Mouse (Mus musculus) hematopoietic stem cell, adult 5-6 weeks (primary cell): Measurements from ENCODE around the gene Rnd1. TPM values are rescaled to one million over a fixed set of nuclear protein-coding genes. Genes with fewer than 3 reads are reported as not detected.

Experiments
- ATAC-seq, 2 experiments: fragments of 125-278 bp in 1 of 2; replicated peaks in 1 of 2; 2 replicates each; pipeline ENCODE4 v1.8.0; 2016 to 2017; ENCODE audit warnings: inconsistent platforms in 2 of 2, mild to moderate bottlenecking in 2 of 2, moderate number of reproducible peaks in 2 of 2, low read depth in 1 of 2, moderate TSS enrichment in 1 of 2; ENCODE audit not compliant: low FRiP score in 2 of 2, poor library complexity in 2 of 2, severe bottlenecking in 2 of 2, insufficient read depth in 1 of 2, low TSS enrichment in 1 of 2
- total RNA-seq: library from RNA; stranded (forward); fragments of 172-1452, 232-1000 nt; gene quantifications from 2 replicates; pipeline ENCODE4 v1.2.3, GENCODE M21; 2017

The Rnd1 gene
- total RNA-seq, 1 experiment from 2014 or later = 0.79 TPM

DNA sequence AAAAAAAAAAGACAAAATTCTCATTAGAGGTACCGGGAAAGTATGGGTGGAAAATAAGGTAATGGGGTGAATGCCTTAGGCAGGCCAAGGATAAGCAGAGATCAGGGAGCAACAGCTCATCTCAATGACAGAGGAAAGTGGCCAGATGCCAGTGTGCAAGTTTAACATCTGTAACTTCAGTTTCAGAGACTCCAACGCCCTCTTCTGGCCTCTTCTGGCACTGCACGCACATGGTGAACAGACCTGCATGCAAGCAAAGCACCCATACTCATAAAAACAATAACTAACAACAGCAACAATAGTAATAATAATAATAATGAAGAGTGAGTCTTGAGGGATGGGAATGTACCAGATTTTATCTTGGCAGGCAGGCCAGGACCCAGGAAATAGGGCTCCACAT is 8.7 kb upstream of the Rnd1 start:
- ATAC-seq = no peak

DNA sequence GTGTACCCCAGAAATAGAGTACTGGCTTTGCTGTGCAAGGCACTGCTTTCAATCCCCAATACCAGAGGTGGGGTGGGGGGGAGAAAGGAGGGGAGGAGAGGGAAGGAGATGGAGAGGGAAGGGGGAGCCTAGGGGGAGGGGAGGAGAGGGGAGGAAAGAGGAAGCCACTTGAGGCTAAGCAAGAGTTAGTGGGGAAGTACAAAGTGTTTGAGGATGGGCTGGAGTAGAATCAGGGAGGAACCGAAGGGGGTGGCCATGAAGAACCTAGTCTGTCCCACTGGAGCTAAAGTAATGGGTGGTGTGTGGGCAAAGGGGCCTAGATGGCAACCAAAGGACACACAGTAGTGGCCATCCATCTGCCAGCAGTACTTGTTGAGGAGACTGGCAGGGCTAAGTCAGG is 6.5 kb upstream of the Rnd1 start:
- no peak; a peak in 1 of 4 replicates for ATAC-seq

DNA sequence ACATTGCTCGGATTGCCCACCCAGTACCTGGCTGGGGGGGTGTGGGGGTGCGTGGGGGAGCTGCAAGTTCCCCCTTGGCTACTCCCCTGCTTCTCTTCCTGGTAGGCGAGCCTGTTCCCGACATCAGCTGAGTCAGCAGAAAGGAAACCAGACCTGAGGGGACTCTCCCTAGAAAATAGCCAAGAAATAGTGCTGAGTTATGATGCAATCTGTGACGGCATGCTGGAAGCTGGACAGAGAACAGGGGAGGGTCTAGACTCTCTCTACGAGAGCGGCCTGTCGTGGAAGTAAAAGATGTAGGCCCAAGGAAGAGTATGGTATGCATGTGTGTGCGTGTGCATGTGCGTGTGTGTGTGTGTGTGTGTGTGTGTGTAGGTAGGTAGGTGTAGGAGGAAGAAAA is 5.9 kb upstream of the Rnd1 start:
- peak in 1 of 2 experiments; percentile 25; a peak in 1 of 4 replicates for ATAC-seq

DNA sequence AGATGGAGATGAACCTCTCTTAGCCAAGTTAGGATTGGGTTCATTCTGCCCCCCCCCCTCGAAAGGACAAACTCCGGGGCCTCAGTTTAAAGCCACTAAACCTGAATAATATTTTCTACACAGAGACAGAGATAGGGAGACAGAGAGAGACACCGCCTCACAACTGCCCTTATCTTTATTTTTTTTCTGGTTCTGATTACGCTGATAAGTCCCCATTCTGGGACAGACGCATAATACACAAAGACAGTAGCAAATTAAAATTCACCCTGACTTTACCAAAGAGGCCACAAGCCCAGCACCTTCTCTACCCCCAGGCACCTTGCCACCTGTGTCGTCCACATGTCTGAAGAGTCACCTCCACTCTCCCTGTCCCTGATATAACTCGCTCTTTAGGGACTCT is 4.4 kb upstream of the Rnd1 start:
- no peak for ATAC-seq

DNA sequence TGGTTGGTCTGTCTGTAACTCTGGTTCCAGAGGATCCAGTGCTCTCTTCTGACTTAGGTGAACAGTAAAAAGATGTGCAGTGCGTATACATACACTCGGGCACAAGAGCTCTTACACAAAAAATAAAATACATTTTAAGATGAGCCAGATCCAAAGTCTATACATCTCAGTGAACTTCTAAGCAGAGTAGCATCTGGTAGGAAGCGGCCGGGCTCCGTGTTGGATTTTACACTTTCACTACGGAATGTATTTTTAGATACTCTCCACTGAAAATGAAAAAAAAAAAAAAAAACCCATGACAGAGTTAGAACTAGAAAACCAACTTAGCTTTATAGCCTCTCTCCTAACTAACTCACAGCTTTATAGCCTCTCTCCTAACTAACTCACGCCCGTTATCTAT is 3.4 kb upstream of the Rnd1 start:
- ATAC-seq = no peak

DNA sequence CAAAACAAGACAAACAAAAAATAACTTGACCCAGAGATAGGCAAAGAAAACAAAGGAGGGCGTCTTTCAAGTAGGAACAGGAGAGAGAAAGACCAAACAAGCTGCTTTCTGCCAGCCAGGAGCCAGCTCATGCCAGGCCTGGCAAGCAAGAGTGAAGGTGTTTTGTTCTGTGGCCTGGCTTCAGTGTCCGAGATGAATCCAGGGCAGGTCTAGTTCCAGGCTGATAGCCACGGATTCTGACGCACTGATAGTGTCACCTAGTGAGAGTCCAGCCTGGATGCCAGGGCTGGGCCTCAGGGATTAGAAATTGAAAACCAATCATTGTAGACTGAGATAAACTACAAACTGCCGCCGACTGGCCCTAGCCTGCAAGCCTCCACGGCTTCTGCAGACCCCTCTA is 716 bp upstream of the Rnd1 start:
- ATAC-seq = no peak

DNA sequence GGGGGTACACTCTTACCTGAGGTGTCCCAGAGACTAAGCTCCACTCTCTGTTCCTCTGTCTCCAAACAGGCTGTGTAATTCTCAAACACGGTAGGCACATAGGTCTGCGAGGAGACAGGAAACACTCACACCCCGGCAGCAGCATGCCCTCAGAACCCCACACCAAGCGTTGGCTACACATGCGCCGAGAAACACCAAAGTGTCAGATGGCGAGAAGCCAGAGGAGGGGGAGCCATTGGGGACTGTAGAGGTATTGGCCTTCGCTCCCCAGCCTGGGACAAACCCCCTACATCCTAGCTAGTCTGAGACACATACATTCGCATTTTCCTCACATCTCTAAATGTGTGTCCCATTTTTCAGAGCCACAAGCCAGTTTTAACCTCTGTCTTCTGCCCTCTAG is 790 bp downstream of the Rnd1 start:
- no peak for ATAC-seq

DNA sequence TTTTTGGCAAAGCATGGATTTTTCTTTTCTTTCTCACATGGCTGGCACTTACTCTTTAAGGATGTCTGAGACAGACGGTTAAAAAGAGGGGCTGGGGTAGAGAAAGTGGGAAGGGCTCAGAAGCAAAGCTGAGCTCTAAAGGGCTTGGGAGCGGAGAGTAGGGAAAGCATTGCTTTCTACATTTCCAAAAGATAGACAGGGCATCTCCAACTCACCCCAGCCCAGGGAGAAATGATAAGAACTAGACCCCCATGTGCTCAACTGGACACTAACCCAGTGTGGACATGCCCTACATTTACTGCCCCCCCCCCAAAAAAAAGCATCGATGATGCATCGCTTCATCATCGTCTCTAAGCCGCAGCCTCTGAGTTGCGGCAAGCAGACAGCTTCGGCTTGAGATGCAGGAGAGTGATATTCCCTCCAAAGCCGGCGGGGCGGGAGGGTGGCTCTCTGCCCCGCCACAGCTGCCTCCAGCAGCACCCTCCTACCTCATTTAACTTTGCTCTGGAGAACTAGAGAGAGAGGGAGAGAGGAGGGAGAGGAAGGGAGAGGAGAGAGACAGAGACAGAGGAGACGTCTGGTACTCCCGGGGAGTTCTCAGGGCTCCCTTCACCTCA is 1.5 kb downstream of the Rnd1 start:
- no peak for ATAC-seq

DNA sequence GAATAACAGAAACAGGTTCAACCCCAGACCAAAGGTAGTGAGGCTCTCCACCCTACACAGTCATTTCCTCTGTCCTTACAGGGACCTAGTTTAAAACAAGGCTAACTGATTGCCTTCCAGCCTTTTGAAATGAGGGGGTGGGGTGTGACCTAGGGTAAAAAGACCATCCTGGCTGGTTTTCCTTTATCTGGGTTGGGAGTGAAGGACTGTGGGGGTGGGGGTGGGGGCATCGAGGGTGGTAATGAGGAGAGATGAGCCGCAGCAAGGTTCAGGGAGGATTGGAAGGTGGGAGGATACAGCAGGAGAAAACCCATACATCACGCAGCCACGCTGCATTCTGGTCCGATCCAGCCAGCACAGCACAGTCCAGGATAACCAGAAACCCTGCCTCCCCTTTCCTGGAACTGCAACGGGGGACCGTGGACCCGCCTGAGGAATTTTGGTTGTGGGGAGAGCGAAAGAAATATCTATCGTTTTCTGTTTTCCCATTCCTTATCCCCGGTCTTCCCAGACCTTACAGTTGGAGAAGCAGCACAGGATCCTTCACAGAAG is 2.2 kb downstream of the Rnd1 start:
- no peak for ATAC-seq

DNA sequence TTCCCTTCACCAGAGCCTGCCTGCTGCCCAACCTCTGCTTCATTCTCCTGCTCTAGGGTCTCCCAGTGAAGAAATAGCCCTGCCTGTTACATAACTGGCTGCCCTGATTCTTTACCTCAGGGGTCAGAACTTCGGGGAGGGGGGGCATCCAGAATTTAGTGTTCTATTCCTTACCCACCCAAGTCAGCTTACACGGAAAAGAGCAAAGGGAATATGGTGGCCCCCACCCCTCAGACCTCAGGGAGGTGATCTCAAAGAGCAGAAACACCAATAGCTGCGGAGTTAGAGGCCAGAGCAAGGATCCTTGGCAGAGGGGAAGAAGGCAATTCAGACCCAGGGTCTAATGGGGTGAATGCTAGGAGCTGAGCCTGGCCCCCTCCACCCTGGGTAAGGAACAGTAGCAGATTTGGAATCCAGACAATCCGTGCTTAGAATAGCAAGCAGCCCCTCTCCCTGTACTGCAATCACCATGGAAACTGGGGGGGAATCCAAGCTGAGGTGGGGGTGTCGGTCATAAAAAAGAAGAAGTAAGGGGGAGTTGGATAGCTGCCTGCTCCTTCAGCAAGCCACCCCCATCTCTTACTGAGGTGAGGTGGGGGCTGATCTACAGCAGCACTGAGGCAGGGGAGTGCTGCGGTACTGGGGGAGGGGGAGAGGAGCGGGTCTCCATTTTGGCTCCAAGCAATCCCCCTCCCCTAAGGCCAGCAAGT is 2.8 kb downstream of the Rnd1 start:
- no peak for ATAC-seq

DNA sequence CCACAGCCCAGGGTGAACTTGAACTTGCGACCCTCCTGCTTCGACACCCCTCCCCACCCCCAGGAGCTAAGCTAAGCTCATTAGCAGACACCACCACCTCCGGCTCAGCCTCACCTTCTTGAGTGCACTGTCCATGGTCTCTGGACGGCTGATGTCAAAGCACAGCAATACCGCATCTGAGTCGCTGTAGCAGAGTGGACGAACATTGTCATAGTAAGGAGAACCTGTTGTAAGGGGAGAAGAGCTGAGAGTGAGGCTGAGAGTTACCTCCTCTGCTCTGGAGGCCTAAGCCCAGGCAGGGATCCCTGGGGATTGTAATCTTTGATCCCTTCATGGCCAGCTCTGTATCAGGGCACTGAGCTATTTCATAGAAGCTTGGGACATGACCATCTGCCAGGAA is 3.5 kb downstream of the Rnd1 start:
- ATAC-seq = no peak

DNA sequence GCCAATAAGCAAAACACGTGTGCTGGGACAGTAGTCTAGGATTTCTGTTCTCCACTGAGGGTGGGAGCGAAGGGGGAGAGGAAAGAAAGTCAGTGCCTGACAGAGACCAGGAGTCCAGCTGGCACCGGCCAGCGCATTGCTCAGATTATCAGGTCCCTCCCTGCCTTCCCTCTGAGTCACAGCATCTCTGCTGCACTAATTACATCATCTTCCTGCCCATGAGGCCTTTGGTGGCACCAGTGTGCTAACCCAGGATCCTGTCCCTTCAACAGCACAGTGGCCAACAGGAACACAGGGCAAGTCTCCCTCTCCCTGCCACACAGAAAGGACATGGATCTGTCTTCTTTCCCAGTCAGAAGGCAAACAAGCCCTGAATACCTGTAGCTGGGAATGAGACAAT is 4.7 kb downstream of the Rnd1 start:
- no peak for ATAC-seq

DNA sequence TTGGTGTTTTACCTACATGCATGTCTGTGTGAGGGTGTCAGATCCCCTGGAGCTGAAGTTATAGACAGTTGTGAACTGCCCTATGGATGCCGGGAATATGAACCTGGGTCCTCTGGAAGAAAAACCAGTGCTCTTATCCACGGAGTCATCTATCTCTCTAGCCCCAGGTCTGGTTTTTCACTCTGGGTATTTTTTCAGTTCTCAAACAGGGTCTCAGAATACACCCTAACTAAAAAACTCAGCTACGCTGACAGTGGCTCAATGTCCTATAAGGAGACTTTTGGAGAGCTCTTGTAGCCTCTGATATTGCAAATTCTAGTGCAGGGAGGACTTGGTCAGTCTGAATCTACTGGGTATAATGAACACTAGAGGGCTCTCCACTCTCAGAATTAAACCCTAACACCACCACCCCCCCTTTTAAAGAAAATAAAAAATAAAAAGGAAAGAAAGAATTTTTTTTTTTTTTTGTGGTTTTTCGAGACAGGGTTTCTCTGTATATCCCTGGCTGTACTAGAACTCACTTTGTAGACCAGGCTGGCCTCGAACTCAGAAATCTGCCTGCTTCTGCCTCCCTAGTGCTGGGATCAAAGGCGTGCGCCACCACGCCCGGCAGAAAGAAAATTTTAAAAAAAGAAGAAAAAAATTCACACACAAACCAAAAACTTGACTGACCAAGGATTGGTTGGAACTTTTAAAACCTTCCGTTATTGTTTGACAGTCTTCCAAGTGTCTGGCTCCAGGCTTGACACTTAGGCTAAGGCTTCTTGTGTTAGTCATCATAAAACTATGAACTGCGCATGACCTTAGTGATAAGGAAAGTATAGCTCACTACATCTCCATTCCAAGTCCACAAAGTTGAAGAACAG is 13.0 kb downstream of the Rnd1 start:
- ATAC-seq = 0 out of 4 replicates have a peak, but pooled peaks of 1 of the 2 experiments have one; percentile 24

DNA sequence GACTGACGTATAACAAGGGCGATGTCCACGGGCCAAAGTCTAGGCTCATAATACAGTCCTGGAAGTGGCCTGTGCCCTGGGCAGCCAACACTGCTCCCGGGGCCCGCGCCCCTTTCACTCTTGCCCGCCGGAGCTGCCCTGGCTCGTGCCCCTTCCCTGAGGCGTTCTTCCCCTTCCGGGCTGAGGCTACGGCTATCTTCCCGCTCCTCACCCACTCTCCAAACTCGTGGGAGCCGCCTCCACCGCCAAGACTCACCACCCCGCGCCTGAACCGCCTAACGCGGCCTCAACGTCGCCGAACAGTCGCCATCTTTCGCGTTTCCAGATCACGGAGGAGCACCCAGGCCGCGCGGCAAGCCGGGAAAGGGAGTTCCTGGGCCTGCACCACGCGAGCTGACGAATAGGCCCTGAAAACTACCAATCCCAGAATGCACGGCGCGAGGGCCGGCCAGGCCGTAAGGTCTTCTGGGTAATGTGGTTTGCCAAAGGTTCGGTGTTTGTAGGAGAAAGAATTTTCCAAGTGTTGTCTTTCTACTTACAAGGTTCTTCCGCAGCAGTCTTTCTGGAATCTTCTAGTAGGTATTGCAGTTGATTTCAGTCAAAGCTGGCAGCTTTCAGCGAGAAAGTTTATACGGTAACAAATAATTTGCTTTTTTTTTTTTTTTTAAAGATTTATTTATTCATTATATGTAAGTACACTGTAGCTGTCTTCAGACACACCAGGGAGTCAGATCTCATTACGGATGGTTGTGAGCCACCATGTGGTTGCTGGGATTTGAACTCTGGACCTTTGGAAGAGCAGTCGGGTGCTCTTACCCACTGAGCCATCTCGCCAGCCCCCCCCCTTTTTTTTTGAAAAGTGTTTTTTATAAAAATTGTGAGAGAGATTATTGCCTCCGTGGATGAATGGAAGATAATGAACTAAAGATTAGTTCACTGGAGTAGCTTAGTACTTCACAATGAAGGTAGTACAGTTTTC is 14.4 kb downstream of the Rnd1 start, which contains the start of gene Ddx23:
Gene Ddx23, minus strand, starts transcription at position 328 of the 979 bp plus-strand sequence.
- peak; percentile 97 for ATAC-seq

DNA sequence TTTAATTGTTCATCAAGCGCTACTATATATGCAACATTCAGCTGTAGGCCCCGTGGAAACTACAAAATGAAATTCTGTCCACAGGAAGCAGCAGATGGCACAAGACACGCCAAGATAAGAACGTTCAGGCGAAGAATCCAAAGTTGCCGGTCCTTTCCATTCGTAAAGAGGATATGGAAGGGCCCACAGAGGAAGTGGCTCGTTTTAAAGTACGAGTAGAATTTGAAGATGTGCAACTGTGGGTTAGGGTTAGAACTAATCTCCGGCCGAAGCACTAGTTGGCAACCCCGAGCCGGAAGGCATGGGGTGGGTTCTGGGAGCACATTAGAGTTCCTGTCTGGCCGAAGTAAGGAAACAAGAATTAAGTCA is 15.1 kb downstream of the Rnd1 start:
- peak; percentile 31 to 52 for ATAC-seq

DNA sequence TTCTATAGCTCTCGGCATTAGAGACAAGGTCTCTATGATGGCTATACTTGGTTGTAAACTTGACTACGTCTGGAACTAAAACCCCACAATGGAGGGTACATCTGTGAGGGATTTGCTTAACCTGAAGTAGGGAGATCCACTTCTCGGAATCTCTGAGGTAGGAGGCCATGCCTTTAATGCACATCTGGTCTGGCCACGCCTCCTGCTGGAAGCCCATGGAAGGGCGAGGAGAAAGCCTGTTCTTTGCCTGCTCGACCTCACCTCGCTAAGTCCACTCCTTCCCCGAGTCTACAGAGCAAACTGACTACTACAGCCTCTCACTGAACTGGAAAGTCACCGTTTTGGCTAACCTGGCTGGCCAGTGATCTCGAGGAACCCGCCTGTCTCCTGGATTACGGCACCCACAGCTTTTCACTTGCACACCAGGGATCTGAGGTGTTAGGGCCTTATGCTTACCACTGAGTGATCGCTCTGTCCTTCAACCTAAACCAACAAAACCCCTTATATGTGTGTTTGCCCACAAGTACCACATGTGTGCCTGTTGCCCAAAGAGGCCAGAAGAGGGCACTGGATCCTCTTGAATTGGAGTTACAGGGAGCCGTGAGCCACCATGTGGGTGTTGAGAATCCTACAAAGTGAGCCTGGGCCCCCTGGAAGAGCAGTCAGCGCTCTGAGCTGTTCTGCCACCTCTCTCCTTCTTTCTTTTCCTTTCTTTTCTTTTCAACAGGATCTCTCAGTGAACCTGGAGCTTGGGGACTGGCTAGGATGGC is 20.1 kb downstream of the Rnd1 start:
- no peak for ATAC-seq
